Mouse (Mus musculus) adrenal gland, postnatal 25 days (tissue): ENCODE measurements around the gene Spg20. TPM values are rescaled to one million over a fixed set of nuclear protein-coding genes. Genes with fewer than 3 reads are reported as not detected.
A peak's percentile ranks its signal among the peaks of the same experiment; 100 is the strongest.

Source experiments
- DNase-seq: peaks from one replicate; pipeline ENCODE4 v3.0.0; 2021; ENCODE audit warnings: mixed read lengths
- long read RNA-seq: library from polyadenylated mRNA; stranded (forward); transcript quantifications from one replicate; pipeline ENCODE4 v2.0.0, GENCODE M21; 2021
- total RNA-seq: library from RNA; stranded (reverse); gene quantifications from 2 replicates; pipeline ENCODE4 v1.2.3, GENCODE M21; 2021

The Spg20 gene
- 40.9 and 57.9 TPM in 2 replicates for total RNA-seq
- long read RNA-seq, transcript Spg20-202 (8 exons, 3,567 nt): minor isoform, 7 of 37 reads
- long read RNA-seq, transcript Spg20-201 (9 exons, 3,770 nt): major isoform, 22 of 37 reads
- long read RNA-seq, partial matches to known transcripts: 2 of 37 reads
- long read RNA-seq, other reads (novel, unspliced or antisense): 4 of 37 reads

- DNase-seq: peak; percentile 99
These were observed at the start of gene Spg20 for GRCm38 (mm10) chr3:55111935-55112709. Gene Spg20, plus strand, starts transcription at chr3:55112108.

GRCm38 (mm10) chr3:55062653-55063052 lies 49.3 kb upstream of the Spg20 start:
- no peak for DNase-seq

- DNase-seq: peak; percentile 82
These were observed 47.5 kb upstream of the Spg20 start for GRCm38 (mm10) chr3:55064396-55064795.

GRCm38 (mm10) chr3:55065738-55066665 lies 45.9 kb upstream of the Spg20 start:
- DNase-seq: no peak

- DNase-seq: no peak
These were observed 45.3 kb upstream of the Spg20 start for GRCm38 (mm10) chr3:55066666-55067023.

GRCm38 (mm10) chr3:55067791-55068434 lies 44.0 kb upstream of the Spg20 start:
- no peak for DNase-seq

- no peak for DNase-seq
These were observed 37.2 kb upstream of the Spg20 start for GRCm38 (mm10) chr3:55074576-55075293.

GRCm38 (mm10) chr3:55075294-55075648 lies 36.6 kb upstream of the Spg20 start:
- no peak for DNase-seq

- no peak for DNase-seq
These were observed 33.7 kb upstream of the Spg20 start for GRCm38 (mm10) chr3:55078233-55078632.

- DNase-seq: no peak
These were observed 32.3 kb upstream of the Spg20 start for GRCm38 (mm10) chr3:55079619-55080018.

- peak; percentile 65 for DNase-seq
These were observed 31.9 kb upstream of the Spg20 start for GRCm38 (mm10) chr3:55080055-55080454.

- DNase-seq: no peak
These were observed 27.1 kb upstream of the Spg20 start for GRCm38 (mm10) chr3:55084781-55085180.

GRCm38 (mm10) chr3:55085716-55086115 lies 26.2 kb upstream of the Spg20 start:
- DNase-seq: no peak

GRCm38 (mm10) chr3:55086948-55087347 lies 25.0 kb upstream of the Spg20 start:
- no peak for DNase-seq

GRCm38 (mm10) chr3:55087360-55087759 lies 24.5 kb upstream of the Spg20 start:
- DNase-seq: no peak

- DNase-seq: no peak
These were observed 23.5 kb upstream of the Spg20 start for GRCm38 (mm10) chr3:55088359-55088758.

- no peak for DNase-seq
These were observed 23.1 kb upstream of the Spg20 start for GRCm38 (mm10) chr3:55088843-55089242.

- peak; percentile 22 for DNase-seq
These were observed 22.6 kb upstream of the Spg20 start for GRCm38 (mm10) chr3:55089291-55089690.

- DNase-seq: no peak
These were observed 18.7 kb upstream of the Spg20 start for GRCm38 (mm10) chr3:55093161-55093560.

- DNase-seq: peak; percentile 31
These were observed 15.8 kb upstream of the Spg20 start for GRCm38 (mm10) chr3:55095968-55096654.

GRCm38 (mm10) chr3:55096655-55097005 lies 15.3 kb upstream of the Spg20 start:
- DNase-seq: no peak
